Mouse (Mus musculus): Measurements from ENCODE around the gene Bloc1s2. TPM values are rescaled to one million over a fixed set of nuclear protein-coding genes. Genes with fewer than 3 reads are reported as not detected.
A peak's percentile ranks its signal among the peaks of the same experiment; 100 is the strongest.

The Bloc1s2 gene
- total and polyA plus RNA-seq, 3 experiments: 151 to 193 TPM; not detected in 1

DNA sequence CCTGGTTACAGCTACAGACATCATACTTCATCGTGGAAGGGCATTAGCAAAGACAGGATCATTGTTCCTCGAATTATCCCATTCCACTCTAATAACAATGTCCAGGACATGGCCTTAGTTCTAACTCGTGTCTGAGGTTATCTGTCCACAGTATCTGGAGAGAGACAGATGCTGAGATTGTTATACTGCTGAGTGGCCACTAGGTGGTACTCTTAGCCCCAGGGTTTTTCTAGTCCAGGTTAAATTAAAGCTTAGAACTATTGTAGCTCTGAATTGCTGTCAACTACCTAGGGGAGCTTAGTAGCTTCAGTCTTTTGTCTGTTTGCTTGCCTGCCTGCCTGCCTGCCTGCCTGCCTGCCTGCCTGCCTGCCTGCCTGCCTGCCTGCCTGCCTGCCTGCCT lies 15.3 kb upstream of the Bloc1s2 start:
- no peak overlapping the region for H3K27ac ChIP-seq (ENCODE audit: control insufficient read depth, low read depth, low read length)
- no peaks in the 10 kb centered on the region for H3K79me2 ChIP-seq (ENCODE audit: control insufficient read depth, insufficient read depth, low read length, poor library complexity)
- DNase-seq (ENCODE audit: low read depth, low spot score): peak; percentile 72
- no peak for TF ChIP-seq MAX (IDR thresholded peaks at IDR 0.05; ENCODE audit: low read length)
- TF ChIP-seq CTCF (IDR thresholded peaks at IDR 0.05 in 2 of 3, conservative IDR thresholded peaks at IDR 0.05 in 1 of 3; ENCODE audit: control insufficient read depth in 1 of 3, insufficient read depth in 1 of 3, low read depth in 2 of 3, low read length in 3 of 3, poor library complexity in 1 of 3, severe bottlenecking in 1 of 3): peak; percentile 51 to 95 (median 95)
- no peak for TF ChIP-seq MEF2A (IDR thresholded peaks at IDR 0.05; ENCODE audit: extremely low read depth, insufficient replicate concordance, low read depth, low read length, poor library complexity, severe bottlenecking)
- no peak for TF ChIP-seq ELF1 (IDR thresholded peaks at IDR 0.05; ENCODE audit: low read depth, low read length)
- TF ChIP-seq ETS1 (IDR thresholded peaks at IDR 0.05; ENCODE audit: low read depth, low read length): no peak
- TF ChIP-seq SIN3A (IDR thresholded peaks at IDR 0.05; ENCODE audit: low read length): no peak
- no peak for TF ChIP-seq POLR2AphosphoS5 (IDR thresholded peaks at IDR 0.05; ENCODE audit: borderline replicate concordance, low read depth, low read length)
- no peak for TF ChIP-seq HCFC1 (IDR thresholded peaks at IDR 0.05; ENCODE audit: low read depth, low read length)
- 0 out of 2 replicates have a peak, but pooled peaks have one; percentile 45 for TF ChIP-seq TBP (IDR thresholded peaks at IDR 0.05; ENCODE audit: low read depth, low read length)
- TF ChIP-seq SMC3 (IDR thresholded peaks at IDR 0.05; ENCODE audit: low read depth, low read length): peak; percentile 90
- peak; percentile 96 for TF ChIP-seq RAD21 (IDR thresholded peaks at IDR 0.05; ENCODE audit: low read depth, low read length)
- TF ChIP-seq ZMIZ1 (IDR thresholded peaks at IDR 0.05; ENCODE audit: low read depth, low read length): no peak
- TF ChIP-seq BHLHE40 (IDR thresholded peaks at IDR 0.05; ENCODE audit: borderline replicate concordance, low read depth, low read length): no peak
- TF ChIP-seq ZC3H11A (IDR thresholded peaks at IDR 0.05; ENCODE audit: low read depth, low read length): peak; percentile 88
- no peak for TF ChIP-seq USF1 (IDR thresholded peaks at IDR 0.05; ENCODE audit: low read depth, low read length)
- peak; percentile 86 for TF ChIP-seq GATA1 (IDR thresholded peaks at IDR 0.05; ENCODE audit: low read depth, low read length)
- no peak overlapping the region for H3K9ac ChIP-seq (ENCODE audit: control insufficient read depth, low read depth, low read length, poor library complexity, severe bottlenecking)
- no peak overlapping the region for H3K4me3 ChIP-seq (ENCODE audit: control insufficient read depth in 1 of 2, insufficient read depth in 1 of 2, low read depth in 2 of 2, low read length in 2 of 2)
- no peaks in the 10 kb centered on the region for H3K9me3 ChIP-seq (replicated peaks; ENCODE audit: insufficient read depth, low read length)
- no peaks in the 10 kb centered on the region for H3K4me1 ChIP-seq (ENCODE audit: control insufficient read depth in 1 of 2, insufficient read depth in 2 of 2, low read length in 2 of 2)
- no peaks in the 10 kb centered on the region for H3K36me3 ChIP-seq (ENCODE audit: control insufficient read depth in 1 of 2, insufficient read depth in 2 of 2, low read length in 2 of 2)
- H3K27me3 ChIP-seq (ENCODE audit: control insufficient read depth in 1 of 2, insufficient read depth in 2 of 2, low read length in 2 of 2): peaks cover 16% of the 10 kb centered on the region in 2 experiments

DNA sequence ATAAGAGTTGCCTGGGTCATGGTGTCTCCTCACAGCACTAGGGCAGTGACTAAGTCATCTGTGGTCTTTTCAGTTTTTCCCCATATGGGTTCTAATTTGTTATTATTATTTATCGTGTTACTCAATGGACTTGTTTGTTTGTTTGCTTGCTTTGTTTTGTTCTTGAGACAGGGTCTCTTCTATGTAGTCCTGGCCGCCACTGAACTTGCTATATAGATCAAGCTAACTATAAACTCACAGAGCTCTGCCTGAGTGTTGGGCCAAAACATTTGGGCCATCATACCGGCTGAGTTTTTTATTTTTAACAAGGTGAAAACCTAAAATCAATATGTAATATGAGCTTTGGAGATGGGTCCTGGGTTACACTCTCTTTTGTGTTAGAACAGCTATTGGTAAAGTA lies 13.1 kb upstream of the Bloc1s2 start:
- Histone ChIP-seq H3K27ac (ENCODE audit: control insufficient read depth, low read depth, low read length) (no peak overlapping the region), H3K79me2 (ENCODE audit: control insufficient read depth, insufficient read depth, low read length, poor library complexity) (no peaks in the 10 kb centered on the region), H3K4me1 (ENCODE audit: control insufficient read depth in 1 of 2, insufficient read depth in 2 of 2, low read length in 2 of 2) (no peaks in the 10 kb centered on the region), H3K27me3 (ENCODE audit: control insufficient read depth in 1 of 2, insufficient read depth in 2 of 2, low read length in 2 of 2) (peaks cover 14 to 20% of the 10 kb centered on the region in 2 experiments), H3K9ac (ENCODE audit: control insufficient read depth, low read depth, low read length, poor library complexity, severe bottlenecking) (no peak overlapping the region), H3K4me3 (ENCODE audit: control insufficient read depth in 1 of 2, insufficient read depth in 1 of 2, low read depth in 2 of 2, low read length in 2 of 2) (no peak overlapping the region), H3K9me3 (replicated peaks; ENCODE audit: insufficient read depth, low read length) (no peaks in the 10 kb centered on the region), H3K36me3 (ENCODE audit: control insufficient read depth in 1 of 2, insufficient read depth in 2 of 2, low read length in 2 of 2) (no peaks in the 10 kb centered on the region)
- TF ChIP-seq MYC (IDR thresholded peaks at IDR 0.05; ENCODE audit: low read depth, low read length): no peak
- TF ChIP-seq JUND (IDR thresholded peaks at IDR 0.05; ENCODE audit: low read depth, low read length): no peak
- TF ChIP-seq CTCF (IDR thresholded peaks at IDR 0.05 in 2 of 3, conservative IDR thresholded peaks at IDR 0.05 in 1 of 3; ENCODE audit: control insufficient read depth in 1 of 3, insufficient read depth in 1 of 3, low read depth in 2 of 3, low read length in 3 of 3, poor library complexity in 1 of 3, severe bottlenecking in 1 of 3): no peak
- no peak for TF ChIP-seq POLR2A (IDR thresholded peaks at IDR 0.05; ENCODE audit: control insufficient read depth in 1 of 2, insufficient read depth in 1 of 2, low read depth in 1 of 2, low read length in 2 of 2, poor library complexity in 1 of 2)
- TF ChIP-seq GABPA (IDR thresholded peaks at IDR 0.05; ENCODE audit: low read depth, low read length): no peak
- TF ChIP-seq RCOR1 (IDR thresholded peaks at IDR 0.05; ENCODE audit: low read depth, low read length): no peak
- TF ChIP-seq MAFK (IDR thresholded peaks at IDR 0.05; ENCODE audit: borderline replicate concordance, low read depth, low read length): no peak
- TF ChIP-seq CHD2 (IDR thresholded peaks at IDR 0.05; ENCODE audit: low read length): no peak
- no peak for TF ChIP-seq POLR2AphosphoS2 (IDR thresholded peaks at IDR 0.05; ENCODE audit: low read length)
- no peak for DNase-seq (ENCODE audit: low read depth, low spot score)

All from MEL (cell line).